Mouse (Mus musculus) testis, adult 2 months (tissue): ENCODE measurements around the gene Slc4a2. TPM values are rescaled to one million over a fixed set of nuclear protein-coding genes. Genes with fewer than 3 reads are reported as not detected.

ENCODE experiments used
- H3K27ac ChIP-seq: fragments of 200-500 bp; 2 replicates; pipeline ENCODE4 v1.5.1; 2012; ENCODE audit warnings: low read depth, low read length; ENCODE audit not compliant: control insufficient read depth, insufficient read depth
- H3K27me3 ChIP-seq: fragments of 200-500 bp; 2 replicates; pipeline ENCODE4 v1.6.1; 2012; ENCODE audit warnings: mild to moderate bottlenecking, low read length, moderate library complexity; ENCODE audit not compliant: control insufficient read depth, insufficient read depth
- H3K36me3 ChIP-seq: fragments of 200-500 bp; 2 replicates; pipeline ENCODE4 v1.6.1; 2012; ENCODE audit warnings: mild to moderate bottlenecking, low read length; ENCODE audit not compliant: control insufficient read depth, insufficient read depth
- H3K4me1 ChIP-seq: fragments of 200-500 bp; 2 replicates; pipeline ENCODE4 v1.6.1; 2012; ENCODE audit warnings: low read length; ENCODE audit not compliant: control insufficient read depth, insufficient read depth
- H3K4me3 ChIP-seq: fragments of 200-500 bp; 2 replicates; pipeline ENCODE4 v1.5.1; 2012; ENCODE audit warnings: low read depth, mild to moderate bottlenecking, low read length, moderate library complexity, mixed read lengths; ENCODE audit not compliant: control insufficient read depth
- CTCF ChIP-seq: fragments of 200-500 bp; IDR thresholded peaks from 2 replicates; pipeline ENCODE4 v1.5.1; 2012; ENCODE audit warnings: low read depth, mild to moderate bottlenecking, inconsistent platforms, low read length, moderate library complexity; ENCODE audit not compliant: control insufficient read depth, insufficient read depth, insufficient replicate concordance
- POLR2A ChIP-seq: fragments of 200-500 bp; IDR thresholded peaks from 2 replicates; pipeline ENCODE4 v1.6.1; 2012; ENCODE audit warnings: low read depth, mild to moderate bottlenecking, inconsistent platforms, low read length, moderate library complexity; ENCODE audit not compliant: control insufficient read depth
- polyA plus RNA-seq: library from polyadenylated mRNA; depleted of rRNA; stranded (reverse); fragments of >200 nt; gene quantifications from 2 replicates; pipeline ENCODE4 v1.2.3, GENCODE M21; 2012

Slc4a2 gene
- polyA plus RNA-seq, 1 experiment, result 46.9 TPM

- no peak overlapping the region for H3K27ac ChIP-seq
- no peaks in the 10 kb centered on the region for H3K27me3 ChIP-seq
- no peak overlapping the region for H3K4me3 ChIP-seq
- no peaks in the 10 kb centered on the region for H3K36me3 ChIP-seq
- peaks cover 14% of the 10 kb centered on the region for H3K4me1 ChIP-seq
- TF ChIP-seq CTCF (no peak), POLR2A (no peak)
Measured at GRCm38 (mm10) chr5:24472884-24473619, 49.4 kb downstream of the Slc4a2 start.

- Histone ChIP-seq H3K27me3 (no peaks in the 10 kb centered on the region), H3K36me3 (no peaks in the 10 kb centered on the region), H3K4me3 (peak overlapping the region; percentile 86), H3K27ac (peak overlapping the region; percentile 40), H3K4me1 (peaks cover 14% of the 10 kb centered on the region)
- no peak for TF ChIP-seq CTCF
- no peak for TF ChIP-seq POLR2A
Measured at GRCm38 (mm10) chr5:24474025-24474722, 50.5 kb downstream of the Slc4a2 start.

- H3K27me3 ChIP-seq, result no peaks in the 10 kb centered on the region
- no peaks in the 10 kb centered on the region for H3K36me3 ChIP-seq
- TF ChIP-seq POLR2A, result no peak
- peak; percentile 7; the same call in 1 of the 2 replicates for TF ChIP-seq CTCF
- peak overlapping the region; percentile 86 for H3K4me3 ChIP-seq
- peak overlapping the region; percentile 40 for H3K27ac ChIP-seq
- peaks cover 14% of the 10 kb centered on the region for H3K4me1 ChIP-seq
Measured at GRCm38 (mm10) chr5:24474723-24475261, 51.2 kb downstream of the Slc4a2 start.

- TF ChIP-seq CTCF (no peak), POLR2A (peak; percentile 30; the same call in 1 of the 2 replicates)
- H3K27me3 ChIP-seq, result no peaks in the 10 kb centered on the region
- no peak overlapping the region for H3K4me3 ChIP-seq
- H3K4me1 ChIP-seq, result peaks cover 14% of the 10 kb centered on the region
- no peaks in the 10 kb centered on the region for H3K36me3 ChIP-seq
- H3K27ac ChIP-seq, result peak overlapping the region; percentile 8; the same call in 1 of the 2 replicates
Measured at GRCm38 (mm10) chr5:24475476-24476241, 52.0 kb downstream of the Slc4a2 start.

- no peak overlapping the region for H3K4me3 ChIP-seq
- TF ChIP-seq POLR2A (no peak), CTCF (no peak)
- H3K36me3 ChIP-seq, result no peaks in the 10 kb centered on the region
- H3K4me1 ChIP-seq, result peaks cover 14% of the 10 kb centered on the region
- no peak overlapping the region for H3K27ac ChIP-seq
- no peaks in the 10 kb centered on the region for H3K27me3 ChIP-seq
Measured at GRCm38 (mm10) chr5:24477909-24478308, 54.3 kb downstream of the Slc4a2 start.

GRCm38 (mm10) chr5:24481647-24482046, 58.0 kb downstream of the Slc4a2 start:
- Histone ChIP-seq H3K27ac (no peak overlapping the region), H3K27me3 (no peaks in the 10 kb centered on the region), H3K4me1 (no peaks in the 10 kb centered on the region), H3K4me3 (no peak overlapping the region), H3K36me3 (no peaks in the 10 kb centered on the region)
- TF ChIP-seq POLR2A (no peak), CTCF (peak; percentile 42; the same call in 1 of the 2 replicates)
